Mouse (Mus musculus): Measurements from ENCODE around the gene Gria2.

GRCm38 (mm10) chr3:80796764-80797163 lies 5.9 kb downstream of the Gria2 start:
- TF ChIP-seq TAL1 (IDR thresholded peaks at IDR 0.05; ENCODE audit: low read length): no peak
- no peak for TF ChIP-seq GATA1 (IDR thresholded peaks at IDR 0.05; ENCODE audit: low read length)

Data from erythroblast, embryonic 14.5 days (primary cell).